Mouse (Mus musculus) hindbrain, embryonic 12.5 days (tissue): ENCODE data around the gene Emd. TPM values are rescaled to one million over a fixed set of nuclear protein-coding genes. Genes with fewer than 3 reads are reported as not detected.
"Not testable (repeated sequence)": the region's sequence is repeated elsewhere in the genome, so short reads cannot be mapped to it uniquely, and the experiment has no call there.

Experiments used
- ATAC-seq: fragments of 200-750 bp; cut with Nextera tagmentation; 2 replicates; pipeline ENCODE4 v1.8.0; 2017; ENCODE audit warnings: moderate TSS enrichment; ENCODE audit not compliant: low FRiP score
- H3K27ac ChIP-seq: fragments of 300-500 bp; sonication (generic); 2 replicates; pipeline ENCODE4 v1.5.1; 2016; ENCODE audit warnings: mild to moderate bottlenecking
- H3K27me3 ChIP-seq: fragments of 300-500 bp; sonication (generic); 2 replicates; pipeline ENCODE4 v1.6.1; 2016; ENCODE audit warnings: mild to moderate bottlenecking
- H3K36me3 ChIP-seq: fragments of 300-500 bp; sonication (generic); 2 replicates; pipeline ENCODE4 v1.6.1; 2016; ENCODE audit warnings: mild to moderate bottlenecking
- H3K4me1 ChIP-seq: fragments of 300-500 bp; sonication (generic); 2 replicates; pipeline ENCODE4 v1.6.1; 2016
- H3K4me2 ChIP-seq: fragments of 300-500 bp; sonication (generic); replicated peaks from 2 replicates; pipeline ENCODE4 v1.6.1; 2016; ENCODE audit warnings: mild to moderate bottlenecking
- H3K4me3 ChIP-seq: fragments of 300-500 bp; sonication (generic); 2 replicates; pipeline ENCODE4 v1.5.1; 2016; ENCODE audit warnings: mild to moderate bottlenecking
- H3K9ac ChIP-seq: fragments of 300-500 bp; sonication (generic); 2 replicates; pipeline ENCODE4 v1.6.1; 2016; ENCODE audit warnings: mild to moderate bottlenecking, moderate library complexity
- H3K9me3 ChIP-seq: fragments of 300-500 bp; sonication (generic); replicated peaks from 2 replicates; pipeline ENCODE4 v1.6.1; 2016; ENCODE audit warnings: mild to moderate bottlenecking
- WGBS: fragments of 180-500 bp; shearing (Covaris S2); methylation state at CpG from one replicate; pipeline ENCODE4 v1.1.7; 2016; 5-methylcytosine and 5-hydroxymethylcytosine counted together
- polyA plus RNA-seq: library from polyadenylated mRNA; unstranded; fragments of >200 nt; fragmentation: Nextera tagmentation; extraction: Ambion mirVana; gene quantifications from 2 replicates; pipeline ENCODE4 v1.2.1, GENCODE M21; 2016

Emd gene
- polyA plus RNA-seq: 17.0 and 18.2 TPM in 2 replicates

DNA sequence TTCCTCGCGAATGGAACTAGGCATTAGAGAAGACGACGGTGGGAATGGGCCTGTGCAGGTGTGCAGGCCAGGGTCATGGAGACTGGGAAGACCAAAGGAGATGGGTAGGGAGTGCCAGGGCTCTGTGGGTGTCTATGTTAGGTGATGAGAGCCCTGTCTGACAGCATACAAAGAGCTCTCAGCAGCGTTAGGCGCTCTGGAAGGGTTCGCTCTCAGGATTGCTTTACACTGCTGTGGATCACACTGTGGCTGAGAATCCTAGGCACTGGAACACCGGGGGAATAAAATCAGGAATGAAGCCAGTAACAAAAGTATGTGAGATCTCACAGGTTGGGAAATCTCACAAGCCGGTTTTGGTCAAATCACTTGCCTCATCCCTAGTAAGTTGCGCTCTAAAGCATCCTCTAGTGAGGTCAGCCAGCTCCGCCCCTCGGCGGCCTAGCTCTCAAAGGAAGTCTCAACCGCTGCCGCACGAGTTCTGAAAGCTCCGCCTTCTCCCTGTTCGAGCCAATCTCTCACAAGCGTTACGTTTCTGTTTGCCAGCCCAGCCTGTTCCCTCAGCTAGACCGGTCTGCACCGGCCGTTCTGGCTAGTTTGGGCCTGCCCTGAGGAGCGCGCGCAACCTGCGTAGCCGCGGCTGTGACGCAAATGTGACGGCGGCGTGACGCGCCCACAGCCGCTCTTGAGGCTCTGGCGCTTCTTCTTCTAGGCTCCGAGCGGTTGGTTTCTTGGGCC is at the start of gene Emd:
Gene Emd (plus strand): TSS at position 535 of the 735 bp plus-strand sequence.
- H3K9me3 ChIP-seq: no peaks in the 10 kb centered on the region
- peak; percentile 98 for ATAC-seq
- peak within 1 kb of the TSS; percentile 92 for H3K27ac ChIP-seq
- WGBS: 23% methylated on average over 39 of the region's 39 CpGs
- H3K27me3 ChIP-seq: no peaks in the 10 kb centered on the region
- H3K4me3 ChIP-seq: peak within 1 kb of the TSS; percentile 55
- peak within 1 kb of the TSS; percentile 74 for H3K9ac ChIP-seq
- peaks cover 6% of the 10 kb centered on the region; the same call in 1 of the 2 replicates for H3K36me3 ChIP-seq
- peaks cover 5% of the 10 kb centered on the region; the same call in 1 of the 2 replicates for H3K4me1 ChIP-seq
- H3K4me2 ChIP-seq: peak within 1 kb of the TSS; percentile 67

- no peak overlapping the region for H3K9ac ChIP-seq
- 94% methylated on average over 4 of the region's 4 CpGs for WGBS
- H3K4me2 ChIP-seq: no peak overlapping the region
- H3K4me3 ChIP-seq: no peak overlapping the region
- no peaks in the 10 kb centered on the region for H3K4me1 ChIP-seq
- H3K27me3 ChIP-seq: no peaks in the 10 kb centered on the region
- no peaks in the 10 kb centered on the region for H3K9me3 ChIP-seq
- ATAC-seq: no peak
- peaks cover 12% of the 10 kb centered on the region for H3K36me3 ChIP-seq
- H3K27ac ChIP-seq: no peak overlapping the region
Measured at GRCm38 (mm10) chrX:74218496-74218895, 36.0 kb upstream of the Emd start.

DNA sequence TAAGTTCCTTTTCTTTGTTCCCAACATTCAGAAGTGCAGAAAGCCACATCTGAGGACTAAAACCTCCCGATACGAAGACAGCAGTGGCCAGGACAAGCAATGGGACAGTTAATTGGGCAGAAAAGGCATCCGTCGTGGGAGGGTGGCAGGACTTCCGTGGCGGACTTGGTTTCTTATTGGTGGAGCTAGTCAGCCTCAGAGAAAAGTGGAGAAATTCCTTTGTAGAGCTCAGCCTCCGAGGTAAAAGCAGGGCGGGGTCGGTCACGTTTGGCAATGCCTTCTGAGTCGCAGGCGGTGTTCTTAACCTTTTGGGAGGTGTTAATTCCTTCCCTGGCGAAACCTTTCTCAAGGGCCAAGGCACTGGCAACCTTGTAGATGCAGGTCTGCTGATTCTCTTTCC is 35.0 kb upstream of the Emd start:
- 58% methylated on average over 13 of the region's 13 CpGs for whole genome bisulfite sequencing
- Histone ChIP-seq H3K4me2 (no peak overlapping the region), H3K9ac (no peak overlapping the region), H3K4me1 (no peaks in the 10 kb centered on the region), H3K36me3 (peaks cover 19% of the 10 kb centered on the region), H3K4me3 (no peak overlapping the region), H3K27ac (no peak overlapping the region), H3K27me3 (no peaks in the 10 kb centered on the region), H3K9me3 (no peaks in the 10 kb centered on the region)
- ATAC-seq: no peak

GRCm38 (mm10) chrX:74220099-74220498 is 34.4 kb upstream of the Emd start:
- H3K27me3 ChIP-seq, H3K4me2 ChIP-seq, ATAC-seq, H3K27ac ChIP-seq, H3K9me3 ChIP-seq, H3K4me1 ChIP-seq, H3K9ac ChIP-seq, H3K4me3 ChIP-seq: not testable (repeated sequence)
- H3K36me3 ChIP-seq: peaks cover 25% of the 10 kb centered on the region
- 56% methylated on average over 1 of the region's 1 CpGs for WGBS

DNA sequence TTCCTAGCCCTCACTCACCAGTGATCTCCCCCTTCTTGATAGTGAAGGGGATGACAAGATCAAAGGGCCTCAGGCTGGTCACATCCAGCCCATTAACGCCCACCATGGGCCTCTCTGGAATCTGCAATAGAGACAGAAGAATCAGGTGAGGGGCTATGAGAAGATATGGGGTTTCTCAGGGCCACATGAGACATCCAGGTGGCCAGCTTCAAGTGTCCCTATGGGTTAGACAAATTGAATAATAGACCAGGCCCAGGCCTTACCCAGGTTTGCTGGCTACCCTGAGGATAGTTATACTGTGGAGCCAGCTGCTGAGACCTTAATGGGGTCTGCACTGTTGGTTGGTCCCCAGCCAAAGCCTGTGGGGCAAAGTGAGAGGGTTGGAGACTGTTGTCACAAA is 24.4 kb upstream of the Emd start:
- no peak for ATAC-seq
- Histone ChIP-seq H3K4me1 (no peaks in the 10 kb centered on the region), H3K4me2 (no peak overlapping the region), H3K4me3 (no peak overlapping the region), H3K9me3 (no peaks in the 10 kb centered on the region), H3K27me3 (no peaks in the 10 kb centered on the region), H3K36me3 (peaks cover 95% of the 10 kb centered on the region), H3K9ac (no peak overlapping the region), H3K27ac (no peak overlapping the region)
- WGBS: 50% methylated on average over 1 of the region's 1 CpGs

- no peaks in the 10 kb centered on the region for H3K9me3 ChIP-seq
- no peaks in the 10 kb centered on the region for H3K4me1 ChIP-seq
- H3K4me2 ChIP-seq: no peak overlapping the region
- WGBS: 95% methylated on average over 5 of the region's 5 CpGs
- no peak for ATAC-seq
- H3K27ac ChIP-seq: no peak overlapping the region
- H3K4me3 ChIP-seq: no peak overlapping the region
- no peak overlapping the region for H3K9ac ChIP-seq
- peaks cover 91% of the 10 kb centered on the region for H3K36me3 ChIP-seq
- H3K27me3 ChIP-seq: no peaks in the 10 kb centered on the region
Measured at GRCm38 (mm10) chrX:74233196-74233595, 21.3 kb upstream of the Emd start.

GRCm38 (mm10) chrX:74240332-74240731 is 14.2 kb upstream of the Emd start:
- H3K36me3 ChIP-seq: peaks cover 73% of the 10 kb centered on the region
- H3K4me1 ChIP-seq: peaks cover 9% of the 10 kb centered on the region
- no peak overlapping the region for H3K27ac ChIP-seq
- 88% methylated on average over 4 of the region's 4 CpGs for WGBS
- H3K9me3 ChIP-seq: no peaks in the 10 kb centered on the region
- no peak overlapping the region for H3K4me2 ChIP-seq
- no peak overlapping the region for H3K9ac ChIP-seq
- no peak for ATAC-seq
- H3K27me3 ChIP-seq: no peaks in the 10 kb centered on the region
- no peak overlapping the region for H3K4me3 ChIP-seq

GRCm38 (mm10) chrX:74243396-74243795 is 11.1 kb upstream of the Emd start:
- Histone ChIP-seq H3K9me3 (no peaks in the 10 kb centered on the region), H3K27ac (no peak overlapping the region), H3K4me3 (peak overlapping the region; percentile 58), H3K4me2 (peak overlapping the region; percentile 58), H3K9ac (peak overlapping the region; percentile 77), H3K36me3 (peaks cover 47% of the 10 kb centered on the region), H3K4me1 (peaks cover 9% of the 10 kb centered on the region), H3K27me3 (no peaks in the 10 kb centered on the region)
- no peak for ATAC-seq
- 93% methylated on average over 2 of the region's 2 CpGs for WGBS

DNA sequence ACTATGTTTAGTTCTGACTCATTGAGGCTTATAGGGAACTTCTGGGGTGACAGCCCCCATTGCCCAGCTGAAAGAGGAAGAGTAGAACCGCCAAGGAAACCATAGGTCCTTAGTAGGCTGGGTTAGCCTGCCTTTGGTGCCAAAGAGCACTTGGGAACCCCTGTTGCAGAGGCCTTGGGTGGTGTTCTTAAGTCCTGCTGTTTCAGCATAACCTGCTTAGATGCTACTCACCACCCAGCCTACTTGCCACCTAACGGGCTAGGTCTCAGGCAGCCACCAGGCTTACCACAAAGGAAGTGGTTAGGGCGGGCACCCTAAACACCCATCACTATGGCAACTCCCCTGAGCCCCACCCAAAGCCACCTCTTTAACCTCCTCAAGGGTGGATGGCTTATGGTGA is 10.7 kb upstream of the Emd start:
- peak overlapping the region; percentile 58 for H3K4me3 ChIP-seq
- H3K4me1 ChIP-seq: peaks cover 9% of the 10 kb centered on the region
- peak overlapping the region; percentile 30; the same call in 1 of the 2 replicates for H3K27ac ChIP-seq
- no peaks in the 10 kb centered on the region for H3K27me3 ChIP-seq
- H3K9ac ChIP-seq: peak overlapping the region; percentile 77
- peaks cover 43% of the 10 kb centered on the region for H3K36me3 ChIP-seq
- H3K9me3 ChIP-seq: no peaks in the 10 kb centered on the region
- ATAC-seq: no peak
- 79% methylated on average over 3 of the region's 3 CpGs for WGBS
- peak overlapping the region; percentile 58 for H3K4me2 ChIP-seq

- ATAC-seq: peak; percentile 44
- Histone ChIP-seq H3K9me3 (no peaks in the 10 kb centered on the region), H3K4me1 (peaks cover 9% of the 10 kb centered on the region), H3K27me3 (no peaks in the 10 kb centered on the region), H3K4me2 (peak overlapping the region; percentile 58), H3K27ac (peak overlapping the region; percentile 88), H3K4me3 (peak overlapping the region; percentile 58), H3K36me3 (peaks cover 35% of the 10 kb centered on the region), H3K9ac (peak overlapping the region; percentile 77)
- WGBS: 19% methylated on average over 3 of the region's 3 CpGs
Measured at GRCm38 (mm10) chrX:74244614-74245083, 9.8 kb upstream of the Emd start.

DNA sequence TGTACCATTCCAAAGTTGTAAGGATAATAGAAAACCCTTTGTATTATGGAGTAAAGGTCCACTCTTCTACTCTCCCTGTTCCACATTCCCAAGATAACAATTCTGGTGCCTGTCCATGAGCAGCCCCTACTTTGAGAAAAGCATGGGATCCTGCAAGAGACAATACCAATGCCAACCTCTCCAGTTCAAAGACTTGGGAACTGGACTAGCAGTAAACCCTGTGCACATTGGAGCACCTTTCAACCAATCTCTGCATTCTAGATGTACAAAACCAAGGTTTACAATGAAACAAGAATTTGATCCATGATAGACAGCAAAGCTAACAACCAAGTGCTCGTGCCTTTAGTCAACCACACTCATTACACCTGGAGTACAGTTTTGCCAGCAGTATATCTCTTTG is 9.4 kb upstream of the Emd start:
- H3K9ac ChIP-seq: peak overlapping the region; percentile 77
- peaks cover 30% of the 10 kb centered on the region for H3K36me3 ChIP-seq
- H3K27me3 ChIP-seq: no peaks in the 10 kb centered on the region
- peak overlapping the region; percentile 88 for H3K27ac ChIP-seq
- no peak for ATAC-seq
- H3K4me1 ChIP-seq: peaks cover 9% of the 10 kb centered on the region
- H3K4me3 ChIP-seq: peak overlapping the region; percentile 58
- 36% methylated on average over 1 of the region's 1 CpGs for WGBS
- peak overlapping the region; percentile 58 for H3K4me2 ChIP-seq
- H3K9me3 ChIP-seq: no peaks in the 10 kb centered on the region

- WGBS: 30% methylated on average over 19 of the region's 21 CpGs
- Histone ChIP-seq H3K4me2 (peak overlapping the region; percentile 58), H3K9ac (peak overlapping the region; percentile 77), H3K4me3 (peak overlapping the region; percentile 58), H3K27ac (peak overlapping the region; percentile 88), H3K4me1 (peaks cover 9% of the 10 kb centered on the region), H3K36me3 (peaks cover 24% of the 10 kb centered on the region), H3K27me3 (no peaks in the 10 kb centered on the region), H3K9me3 (no peaks in the 10 kb centered on the region)
- peak; percentile 51 for ATAC-seq
Measured at GRCm38 (mm10) chrX:74245687-74246086, 8.8 kb upstream of the Emd start.

GRCm38 (mm10) chrX:74246213-74246681 is 8.2 kb upstream of the Emd start:
- H3K4me2 ChIP-seq: peak overlapping the region; percentile 58
- peaks cover 19% of the 10 kb centered on the region for H3K36me3 ChIP-seq
- H3K4me3 ChIP-seq: peak overlapping the region; percentile 58
- 17% methylated on average over 38 of the region's 38 CpGs for WGBS
- ATAC-seq: peak; percentile 91
- peak overlapping the region; percentile 88 for H3K27ac ChIP-seq
- H3K9ac ChIP-seq: peak overlapping the region; percentile 77
- H3K4me1 ChIP-seq: peaks cover 9% of the 10 kb centered on the region
- H3K27me3 ChIP-seq: no peaks in the 10 kb centered on the region
- H3K9me3 ChIP-seq: no peaks in the 10 kb centered on the region
